Mouse (Mus musculus) 3134 (cell line): ENCODE results near the gene Nsmce4a.
"Not testable (repeated sequence)": the region's sequence is repeated elsewhere in the genome, so short reads cannot be mapped to it uniquely, and the experiment has no call there.

Source experiments
- DNase-seq: peaks from one replicate; pipeline ENCODE4 v3.0.0-alpha.2; 2011; ENCODE audit warnings: low spot score; ENCODE audit not compliant: insufficient read length; ENCODE audit errors: extremely low read depth

Gene Nsmce4a

DNA sequence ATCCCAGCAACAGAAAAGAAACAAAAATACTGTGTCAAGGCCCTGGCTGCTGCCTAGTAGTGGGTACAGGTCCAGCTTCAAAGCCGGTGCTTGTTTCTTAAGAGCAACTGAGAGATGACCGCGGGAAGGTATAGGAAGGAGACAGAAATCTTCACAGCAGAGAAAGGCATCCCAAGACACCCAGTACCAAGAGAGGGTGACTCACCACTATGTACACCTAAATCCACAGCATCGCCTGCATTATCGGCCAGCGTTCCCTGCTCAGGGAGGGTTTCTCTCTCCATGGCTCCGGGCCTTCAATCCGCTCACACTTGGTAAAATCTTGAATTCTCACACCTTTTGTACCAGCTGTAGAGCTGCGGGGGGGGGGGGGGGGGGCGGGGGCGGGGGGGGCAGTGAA, at the start of gene Nsmce4a:
Gene Nsmce4a, minus strand, starts transcription at position 298 of the 400 bp plus-strand sequence.
- DNase-seq, result no peak

DNA sequence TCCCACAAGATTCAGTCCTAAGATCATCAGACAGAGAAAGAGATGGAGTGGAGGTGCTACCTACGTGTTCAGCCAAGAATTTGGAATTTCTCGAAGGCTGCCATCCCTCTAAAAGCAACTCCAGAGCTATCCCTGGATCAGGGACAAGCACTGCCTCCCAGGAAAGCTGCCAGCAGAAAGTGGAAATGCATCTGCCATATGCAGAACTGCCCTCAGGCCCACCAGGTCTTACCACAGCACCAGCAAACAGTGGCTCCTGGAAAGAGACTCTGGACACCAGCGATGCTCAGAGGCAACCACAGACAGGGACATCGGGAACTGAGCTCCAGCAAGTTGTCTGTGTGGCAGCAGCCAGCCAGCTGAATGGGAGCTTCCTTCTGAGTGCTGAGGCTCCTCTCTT, 49.4 kb upstream of the Nsmce4a start:
- DNase-seq, result no peak

DNA sequence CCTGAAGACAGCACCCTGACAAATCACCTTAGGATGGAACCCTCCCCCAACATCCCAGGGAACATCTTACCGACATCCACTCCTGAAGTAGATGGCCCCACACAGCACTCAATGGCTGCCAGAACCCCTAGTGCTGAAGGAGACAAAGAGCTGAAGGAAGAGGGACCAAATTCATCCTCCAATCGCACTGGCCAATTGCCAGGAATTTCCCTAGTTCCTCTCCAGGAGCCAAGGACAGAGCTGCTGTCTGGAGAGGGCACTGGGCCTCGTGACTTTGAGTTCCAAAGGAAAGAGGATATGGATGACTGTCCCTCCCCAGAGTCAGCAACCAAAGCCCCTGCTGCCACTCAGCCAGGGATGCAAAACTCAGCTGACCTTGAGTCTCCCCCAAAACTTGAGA, 49.0 kb upstream of the Nsmce4a start:
- DNase-seq, result no peak

DNA sequence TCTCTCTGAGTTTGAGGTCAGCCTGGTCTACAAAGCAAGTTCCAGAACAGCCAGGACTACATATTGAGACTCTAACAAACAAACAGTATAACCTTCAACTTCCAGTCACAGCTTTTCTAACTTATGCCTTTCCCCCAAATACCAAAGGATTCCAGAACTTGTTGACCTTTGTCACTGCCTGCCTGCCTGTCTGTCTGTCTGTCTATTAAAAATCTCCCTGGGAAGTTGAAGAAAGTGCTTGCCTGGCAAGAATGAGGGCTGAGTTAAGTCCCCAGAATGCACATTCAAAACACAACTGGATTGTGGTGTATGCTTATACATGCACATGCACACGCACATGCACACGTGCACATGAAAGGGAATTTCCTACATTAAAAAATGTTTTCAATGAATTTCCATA, 48.1 kb upstream of the Nsmce4a start:
- DNase-seq, result no peak

DNA sequence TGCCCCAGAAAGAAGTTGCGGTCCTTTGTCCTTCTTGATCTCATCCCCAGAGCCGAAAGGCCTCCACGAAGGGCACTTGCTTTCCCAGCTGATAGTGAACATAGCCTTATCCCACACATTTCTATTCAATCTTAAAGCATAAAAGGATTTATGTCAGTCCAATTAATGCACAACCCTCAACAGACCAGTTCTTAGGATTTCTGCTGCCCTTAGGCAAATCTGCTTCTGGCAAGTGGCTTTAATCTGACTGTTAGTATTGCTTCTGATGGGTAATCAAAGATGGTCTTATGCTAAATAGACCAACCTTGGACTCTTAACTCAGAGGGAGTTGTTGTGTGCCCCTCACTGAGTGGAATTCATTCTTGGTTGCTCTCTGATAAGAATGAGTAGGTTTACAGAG, 44.7 kb upstream of the Nsmce4a start:
- no peak for DNase-seq

DNA sequence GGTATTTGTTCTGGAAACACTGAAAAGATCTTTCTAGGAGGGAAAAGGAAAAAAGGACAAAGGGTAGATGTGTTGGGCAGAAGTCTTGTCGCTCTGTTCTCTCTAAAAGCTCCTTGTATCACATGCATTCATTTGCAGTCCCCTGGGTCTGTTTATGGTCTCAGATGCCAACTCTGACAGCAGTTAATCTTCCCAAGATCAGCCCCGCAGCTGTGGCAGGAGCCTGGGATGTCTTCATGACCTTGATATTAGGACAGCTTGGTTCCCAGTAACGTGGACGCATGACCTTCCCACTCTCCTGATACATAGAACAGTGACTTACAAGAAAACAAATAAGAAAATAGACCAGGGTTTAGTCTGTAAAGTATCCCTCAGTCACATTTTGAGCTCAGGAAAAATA, 41.1 kb upstream of the Nsmce4a start:
- no peak for DNase-seq

DNA sequence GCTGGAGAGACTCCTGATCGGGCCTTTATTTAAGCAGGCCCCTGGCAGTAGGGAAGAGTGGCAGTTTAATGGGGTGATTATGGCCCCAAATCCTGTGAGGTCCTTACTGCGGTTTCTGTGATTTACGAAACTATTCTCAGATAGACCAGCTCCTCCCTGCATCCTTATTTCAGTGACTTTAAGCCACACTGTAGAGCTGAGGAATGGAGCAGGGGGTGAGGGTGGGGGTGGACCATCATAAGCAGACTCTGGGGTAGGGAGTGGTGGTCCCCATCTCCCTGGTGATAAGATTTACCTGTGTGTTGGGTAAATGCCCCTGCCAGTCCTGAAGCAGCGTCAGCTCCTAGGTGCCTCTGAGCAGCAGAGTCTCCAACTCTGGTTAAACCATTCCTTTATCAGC, 34.0 kb upstream of the Nsmce4a start:
- no peak for DNase-seq

DNA sequence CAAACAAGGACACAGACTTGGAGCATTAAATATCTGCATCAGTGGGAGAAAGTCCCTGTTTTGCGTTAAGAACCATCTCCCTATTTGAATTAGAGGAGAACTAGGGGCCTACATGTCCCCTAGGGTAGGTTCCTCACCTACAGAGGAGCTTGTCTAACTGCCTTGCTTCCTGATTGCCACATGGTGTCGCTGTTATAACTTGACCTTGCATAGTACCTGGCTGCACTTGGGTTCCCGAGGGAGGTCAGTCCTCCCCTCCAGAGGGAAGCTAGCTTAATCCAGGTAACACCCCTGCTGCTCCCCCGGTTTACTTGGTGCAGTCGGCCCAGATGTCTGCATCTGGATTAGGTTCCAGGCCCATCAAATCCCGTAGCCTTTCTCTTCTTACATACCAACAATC, 32.2 kb upstream of the Nsmce4a start:
- DNase-seq, result peak; percentile 19

DNA sequence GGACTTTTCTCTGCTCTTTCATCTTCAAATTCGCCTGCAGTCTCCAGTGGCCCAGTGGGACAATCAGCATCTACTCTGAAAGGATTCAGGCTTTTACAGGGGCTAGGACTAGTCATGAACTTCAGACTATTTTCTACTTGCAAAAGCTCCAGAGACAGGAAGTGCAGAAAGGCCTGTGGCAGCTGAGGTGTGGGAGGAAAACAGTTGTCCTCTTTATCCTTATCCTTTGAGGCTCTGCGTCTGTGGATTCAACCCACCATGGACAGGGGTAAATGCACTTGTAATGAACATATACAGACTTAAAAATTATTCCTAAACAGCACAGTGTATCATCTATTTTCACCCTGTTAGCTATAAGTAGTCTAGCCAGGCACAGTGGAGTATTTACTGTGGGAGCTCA, 31.5 kb upstream of the Nsmce4a start:
- DNase-seq, result no peak

DNA sequence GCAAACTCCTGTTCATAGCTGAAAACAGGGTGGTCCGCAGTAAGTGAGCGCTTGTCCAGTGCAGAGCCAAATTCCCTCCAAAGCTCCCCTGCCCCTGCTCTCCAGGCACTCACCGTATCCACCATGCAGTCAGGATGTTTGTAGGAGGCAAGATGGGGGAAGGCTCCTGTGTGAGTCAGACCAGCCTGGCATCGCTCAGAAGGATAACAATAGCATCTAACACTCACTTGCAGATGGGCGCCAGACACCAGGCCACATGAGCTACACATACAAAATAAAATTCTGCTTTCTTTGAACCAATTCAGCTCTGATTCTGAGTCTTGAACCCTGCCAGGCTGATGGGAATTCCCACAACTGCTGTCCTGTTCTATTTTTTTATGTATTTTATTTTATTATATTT, 30.6 kb upstream of the Nsmce4a start:
- no peak for DNase-seq

DNA sequence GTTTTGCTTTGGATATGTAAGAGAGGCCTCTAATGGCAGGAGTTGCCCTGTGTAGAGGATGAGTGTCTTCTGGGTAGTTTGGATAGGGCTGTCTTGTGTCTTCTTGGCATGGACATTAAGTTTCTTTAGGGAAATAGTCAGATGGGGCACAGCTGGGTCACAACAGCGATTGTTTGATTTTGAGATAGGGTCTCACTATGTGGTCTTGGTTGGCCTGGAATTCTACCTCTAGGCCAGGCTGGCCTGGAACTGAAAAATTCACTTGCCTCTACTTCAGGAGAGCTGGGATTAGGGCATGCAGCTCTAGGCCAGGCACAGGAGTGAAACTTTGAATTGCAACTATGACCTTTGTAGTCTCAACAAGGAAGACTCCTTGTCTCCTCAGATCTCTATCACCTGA, 29.9 kb upstream of the Nsmce4a start:
- DNase-seq, result no peak

DNA sequence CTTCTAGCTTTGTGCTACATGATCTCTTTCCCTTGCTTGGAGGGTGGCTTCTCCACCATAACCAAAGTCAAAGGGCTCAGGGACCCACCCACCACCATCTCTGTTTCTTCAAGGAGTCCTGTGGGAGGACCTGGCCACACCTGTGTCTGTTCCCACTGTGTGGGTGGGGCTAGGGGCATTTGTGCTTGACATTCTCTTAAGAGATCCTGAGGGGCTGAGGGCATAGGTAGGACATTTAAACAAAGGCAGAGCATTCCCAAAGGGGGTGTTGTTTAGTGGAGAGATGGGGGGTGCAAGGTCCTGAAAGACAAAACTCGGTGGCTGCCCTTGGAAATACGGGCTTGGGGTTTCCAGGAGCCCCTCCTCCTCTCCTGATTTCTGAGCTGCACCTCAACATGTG, 27.6 kb upstream of the Nsmce4a start:
- DNase-seq, result no peak

DNA sequence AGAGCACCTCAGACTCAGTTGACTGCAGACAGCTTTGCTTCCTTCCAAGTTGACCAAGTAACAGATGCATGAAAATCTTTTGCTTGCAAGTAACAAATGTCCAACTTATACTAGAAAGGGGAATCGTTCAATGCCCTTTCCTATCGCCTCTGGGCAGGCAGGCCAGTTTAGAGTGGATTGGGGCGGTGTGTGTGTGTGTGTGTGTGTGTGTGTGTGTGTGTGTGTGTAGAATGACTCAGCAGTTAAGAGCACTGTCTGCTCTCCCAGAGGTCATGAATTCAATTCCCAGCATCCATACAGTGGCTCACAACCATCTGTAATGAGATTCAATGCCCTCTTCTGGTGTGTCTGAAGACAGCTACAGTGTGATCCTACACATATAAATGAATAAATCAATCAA, 27.2 kb upstream of the Nsmce4a start:
- DNase-seq, result no peak

DNA sequence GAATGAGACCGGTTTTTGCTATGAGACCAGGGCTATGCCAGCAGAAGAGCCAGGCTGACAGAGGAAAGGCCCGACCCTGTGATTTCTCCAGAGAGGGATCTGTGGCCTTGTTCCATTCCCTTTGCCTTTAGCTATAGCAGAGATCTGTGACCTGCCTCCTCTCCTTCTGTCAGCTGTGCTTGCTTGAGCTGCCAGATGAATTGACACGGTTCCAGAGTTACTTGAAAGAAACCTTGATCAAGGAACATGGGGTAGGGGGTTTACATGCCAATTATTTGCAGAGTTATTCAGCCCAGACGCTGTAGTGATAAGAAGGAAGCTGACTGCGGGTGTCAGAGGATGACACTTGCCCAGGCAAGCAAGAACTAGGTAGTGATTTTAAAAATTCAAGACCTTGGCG, 24.6 kb upstream of the Nsmce4a start:
- no peak for DNase-seq

DNA sequence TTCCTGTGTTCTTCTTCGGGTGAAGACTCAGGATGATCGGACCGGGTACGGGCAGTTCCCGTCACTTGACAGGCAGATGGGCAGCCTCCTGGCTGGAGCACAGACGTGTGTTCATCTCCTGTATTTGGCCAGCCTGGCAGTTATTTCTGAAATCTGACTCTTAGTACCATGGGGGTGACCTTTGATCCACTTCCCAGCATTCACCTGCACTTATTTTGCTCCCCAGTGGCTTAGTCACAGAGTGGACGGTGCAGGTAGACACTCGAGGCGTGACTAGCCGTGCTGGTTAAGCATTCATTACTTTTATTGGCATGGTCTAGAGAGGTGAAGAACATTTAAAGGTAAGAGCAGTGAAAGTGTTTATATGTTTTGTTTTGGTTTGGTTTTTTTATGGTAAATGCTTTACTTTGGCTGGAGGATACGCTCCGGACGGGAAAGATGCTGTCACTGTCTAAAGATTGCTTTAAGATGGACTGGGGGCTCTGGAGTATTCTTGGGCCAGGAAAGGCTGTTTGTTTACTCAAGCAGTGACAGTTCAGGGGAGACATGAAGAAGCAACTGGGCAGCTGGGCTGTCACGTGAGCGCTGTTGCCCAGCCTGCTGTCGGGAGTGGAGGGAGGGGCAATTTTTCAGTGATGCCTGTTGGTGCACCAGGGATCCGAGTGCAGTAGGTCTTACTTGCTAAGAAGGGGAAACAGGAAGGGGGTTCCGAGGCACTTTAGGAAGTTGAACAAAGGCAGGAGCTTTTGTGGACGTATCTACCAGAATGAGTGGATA, 23.3 kb upstream of the Nsmce4a start:
- DNase-seq, result not testable (repeated sequence)

DNA sequence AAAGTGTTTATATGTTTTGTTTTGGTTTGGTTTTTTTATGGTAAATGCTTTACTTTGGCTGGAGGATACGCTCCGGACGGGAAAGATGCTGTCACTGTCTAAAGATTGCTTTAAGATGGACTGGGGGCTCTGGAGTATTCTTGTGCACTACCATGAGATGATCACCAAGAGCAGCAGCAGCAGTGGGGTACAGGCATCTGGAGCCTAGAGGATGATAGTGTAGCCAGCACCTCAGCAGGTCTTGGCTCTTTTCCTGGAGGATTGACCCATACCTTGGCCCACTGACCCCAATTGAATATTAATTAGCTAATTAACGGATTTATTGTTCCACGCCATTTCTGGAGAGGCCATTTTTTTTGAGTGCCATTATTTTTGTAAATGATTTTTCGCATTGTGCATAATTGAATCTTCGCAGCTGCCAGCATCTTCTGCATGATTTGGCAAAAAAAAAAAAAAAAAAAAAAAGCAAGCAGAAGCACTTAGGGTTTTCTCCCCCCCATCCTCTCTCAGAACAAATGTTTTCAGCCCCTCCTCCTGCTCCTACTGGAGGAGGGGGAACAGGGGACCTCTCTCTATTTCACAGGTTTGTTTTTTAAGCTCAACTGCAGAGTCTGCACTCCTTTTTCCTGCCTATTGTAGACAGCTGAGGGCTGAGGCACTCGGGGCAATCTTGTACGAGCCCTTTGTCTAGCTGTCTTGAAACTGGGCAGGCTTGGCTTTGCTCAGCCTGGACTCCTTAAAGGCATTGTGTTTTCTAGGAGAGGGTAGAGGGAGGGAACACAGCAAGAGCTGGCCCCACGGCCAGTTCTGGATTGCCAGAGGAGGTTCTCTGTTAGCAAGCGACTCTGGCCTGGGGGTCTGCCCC, 20.7 kb upstream of the Nsmce4a start:
- not testable (repeated sequence) for DNase-seq

DNA sequence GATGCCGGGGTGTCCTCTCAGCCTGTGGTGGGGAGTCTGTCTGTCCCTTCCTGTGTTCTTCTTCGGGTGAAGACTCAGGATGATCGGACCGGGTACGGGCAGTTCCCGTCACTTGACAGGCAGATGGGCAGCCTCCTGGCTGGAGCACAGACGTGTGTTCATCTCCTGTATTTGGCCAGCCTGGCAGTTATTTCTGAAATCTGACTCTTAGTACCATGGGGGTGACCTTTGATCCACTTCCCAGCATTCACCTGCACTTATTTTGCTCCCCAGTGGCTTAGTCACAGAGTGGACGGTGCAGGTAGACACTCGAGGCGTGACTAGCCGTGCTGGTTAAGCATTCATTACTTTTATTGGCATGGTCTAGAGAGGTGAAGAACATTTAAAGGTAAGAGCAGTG, 20.1 kb upstream of the Nsmce4a start:
- not testable (repeated sequence) for DNase-seq

DNA sequence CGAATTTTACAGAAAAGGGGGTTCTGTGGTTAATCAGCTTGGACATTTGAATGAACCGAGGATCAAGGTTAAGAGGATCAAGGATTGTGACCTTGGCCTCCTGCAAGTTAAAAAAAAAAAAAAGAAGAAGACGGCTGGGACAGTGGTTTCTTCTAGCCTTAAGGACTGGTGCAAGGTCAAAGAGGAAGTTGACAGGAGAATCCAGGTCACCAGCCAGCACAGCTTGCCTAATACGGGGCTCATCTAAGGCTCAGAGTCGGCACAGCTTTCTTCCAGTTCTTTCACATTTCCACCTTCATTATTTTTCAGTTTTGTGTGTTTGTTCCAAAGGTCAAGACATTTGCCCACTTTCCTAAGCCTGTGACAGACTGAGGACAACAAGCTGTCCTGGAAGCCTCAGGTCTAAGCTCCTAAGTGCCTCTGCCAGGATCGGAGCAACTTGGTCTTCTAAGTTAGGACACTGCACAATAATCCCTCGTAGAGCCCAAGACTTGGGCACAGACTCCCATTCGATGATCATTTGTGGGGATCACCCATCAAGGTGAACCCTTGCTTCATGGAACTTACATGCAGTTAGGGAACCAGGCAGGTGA, 18.0 kb upstream of the Nsmce4a start:
- no peak for DNase-seq

DNA sequence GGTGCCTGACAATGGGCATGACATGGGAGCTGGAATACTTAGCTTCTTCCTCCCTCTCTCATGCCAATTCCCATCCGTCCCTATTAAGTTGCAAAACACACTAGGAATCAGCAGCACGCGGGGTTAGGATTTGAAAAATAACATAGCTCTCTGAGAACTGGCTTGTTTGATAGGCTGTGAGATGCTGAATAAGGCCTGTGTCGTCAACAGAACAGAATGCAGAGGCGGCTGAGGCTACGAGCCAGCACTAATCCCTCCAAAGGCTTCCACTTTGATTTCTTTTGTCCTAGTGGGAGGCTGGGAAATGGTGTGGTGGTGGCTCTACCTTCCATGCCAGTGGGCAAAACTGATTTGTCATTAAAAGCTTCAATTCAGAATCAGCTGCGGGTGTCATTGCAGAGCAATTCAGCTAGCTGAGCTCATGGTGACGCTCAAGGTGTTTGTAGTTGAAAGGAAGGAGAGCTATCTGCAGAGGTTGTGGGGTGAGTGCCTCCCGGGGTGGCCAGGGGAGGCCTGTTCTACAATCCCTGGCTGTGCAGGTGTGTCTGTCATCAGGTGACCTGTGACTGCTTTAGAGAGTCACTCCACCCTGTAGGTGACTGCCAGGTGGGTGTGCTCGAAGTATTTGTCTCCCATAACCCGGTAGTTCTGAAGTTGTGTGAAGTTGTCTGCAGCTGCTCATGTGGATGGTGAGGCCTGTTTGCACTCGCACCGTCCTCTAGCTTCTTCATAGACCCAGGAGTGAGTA, 17.3 kb upstream of the Nsmce4a start:
- DNase-seq, result no peak

DNA sequence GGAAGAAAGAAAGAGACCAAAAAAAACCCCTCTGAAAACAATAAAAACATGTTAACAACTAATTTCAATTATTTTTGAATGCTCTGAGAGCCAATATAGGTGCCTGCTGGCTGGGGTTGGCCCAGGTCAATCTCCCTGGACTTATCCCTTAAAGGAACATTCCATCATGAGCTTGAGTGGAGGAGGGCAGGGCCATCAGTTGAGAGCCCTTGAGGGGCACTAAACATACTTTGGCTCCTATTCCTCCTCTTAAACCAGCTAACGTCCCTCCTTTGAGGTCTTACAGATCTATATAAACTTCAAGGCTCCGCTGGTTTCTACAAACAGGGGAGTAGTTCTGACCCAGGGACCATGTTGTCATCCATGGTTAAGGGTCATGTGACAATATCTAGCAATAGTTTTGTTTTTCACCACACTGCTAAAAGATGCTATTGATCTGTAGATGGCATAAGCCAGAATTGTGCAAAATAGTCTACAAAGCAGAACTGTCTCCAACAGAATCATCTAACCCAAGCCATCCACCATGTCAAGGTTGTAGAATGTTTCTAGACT, 13.7 kb upstream of the Nsmce4a start:
- no peak for DNase-seq

DNA sequence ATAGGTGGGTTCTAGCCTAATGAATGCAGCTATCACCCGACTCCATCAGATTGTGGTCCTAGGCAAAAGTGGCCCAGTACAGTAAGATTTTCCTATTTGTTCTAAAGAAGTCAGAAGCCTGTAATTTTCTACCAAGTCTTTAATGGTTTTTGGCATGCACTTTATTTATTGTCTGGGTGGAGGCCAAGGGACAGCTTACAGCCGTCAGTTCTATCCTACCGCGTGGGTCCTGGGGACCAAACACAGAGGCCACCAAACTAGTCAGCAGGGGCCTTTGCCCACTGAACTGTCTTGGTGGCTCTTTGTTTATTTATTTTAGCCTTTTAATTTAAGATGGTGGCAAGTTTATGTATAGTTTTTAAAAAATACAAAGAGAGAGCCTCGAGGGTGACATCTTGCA, 5.7 kb upstream of the Nsmce4a start:
- DNase-seq, result no peak
